Mouse (Mus musculus): ENCODE data around the gene Tedc1.

GRCm38 (mm10) chr12:113140616-113141411 is 15.4 kb upstream of the Tedc1 start:
- TF ChIP-seq CTCF (IDR thresholded peaks at IDR 0.05; ENCODE audit: borderline replicate concordance, insufficient read depth, low read length) (no peak), POLR2A (IDR thresholded peaks at IDR 0.05; ENCODE audit: low read depth, low read length) (no peak)
